9 mouse cellular contexts compared by ENCODE assay signal in genomic region chr2:33544781-33545566, GRCm38 (mm10).
DNase-seq lines count a peak whose midpoint lies in the region; ATAC-seq and TF ChIP-seq lines count a peak whose summit lies in the region.
"Had no signal": no experiment of that assay in that cellular context is flagged by ENCODE, and none has a peak within 500 bp of the region (broad histone marks: within the 10 kb centered on the region; RNA-seq: fewer than 3 reads in every experiment).

No protein-coding gene starts in this region.

- H3K4me3 ChIP-seq in heart, adult 2 months = peak overlapping the region; percentile 42; the same call in 1 of the 2 replicates
- peak overlapping the region; percentile 42 for H3K4me3 ChIP-seq in ES-Bruce4 (ENCODE audit: low read depth, low read length)
- peak overlapping the region; percentile 50 for H3K4me3 ChIP-seq in forebrain, postnatal 0 days (ENCODE audit: low read depth, low read length)
- peak overlapping the region; percentile 66 for H3K4me3 ChIP-seq in midbrain, embryonic 10.5 days

- peaks cover 12% of the 10 kb centered on the region for H3K27me3 ChIP-seq in heart, adult 2 months (ENCODE audit: control insufficient read depth, insufficient read depth, low read length)
- peaks cover 7% of the 10 kb centered on the region for H3K27me3 ChIP-seq in ES-Bruce4 (ENCODE audit: control insufficient read depth, insufficient read depth, low read length, poor library complexity, severe bottlenecking)
- H3K27me3 ChIP-seq in forebrain, postnatal 0 days (ENCODE audit: insufficient read depth, low read length) = no peaks in the 10 kb centered on the region
- H3K27me3 ChIP-seq in midbrain, embryonic 10.5 days (ENCODE audit: low read depth, poor library complexity, severe bottlenecking) = peaks cover 85% of the 10 kb centered on the region

- intact Hi-C loops in heart, adult 2 months (cut with DNase I) = no loop called here

- 30% methylated on average over 16 of the region's 16 CpGs for WGBS in heart, adult 2 months
- WGBS in forebrain, postnatal 0 days = 20% methylated on average over 16 of the region's 16 CpGs
- WGBS in midbrain, embryonic 10.5 days = 22% methylated on average over 16 of the region's 16 CpGs

- TF ChIP-seq CTCF in heart, adult 2 months (IDR thresholded peaks at IDR 0.05) = no peak
- TF ChIP-seq CTCF in ES-Bruce4 (IDR thresholded peaks at IDR 0.05; ENCODE audit: low read depth, low read length) = no peak
- no peak for TF ChIP-seq CTCF in forebrain, postnatal 0 days (IDR thresholded peaks at IDR 0.05; ENCODE audit: low read depth)

- DNase-seq in heart, adult 2 months = no peak
- no peak for DNase-seq in heart, adult 8-10 months (ENCODE audit: low spot score)
- peak; percentile 44 for DNase-seq in forebrain, postnatal 0 days
- DNase-seq in midbrain, embryonic 10.5 days (ENCODE audit: low spot score) = no peak
- DNase-seq in ovary, postnatal 14 days (ENCODE audit: low spot score) = no peak
- no peak for DNase-seq in kidney, adult 11 months
- no peak for DNase-seq in gastrocnemius, adult 18-20 months (ENCODE audit: low spot score)

- H3K4me1 ChIP-seq in heart, adult 2 months (ENCODE audit: control insufficient read depth, insufficient read depth, low read length) = no peaks in the 10 kb centered on the region
- H3K4me1 ChIP-seq in ES-Bruce4 (ENCODE audit: control insufficient read depth, insufficient read depth, low read length) = peaks cover 2% of the 10 kb centered on the region
- H3K4me1 ChIP-seq in forebrain, postnatal 0 days (ENCODE audit: insufficient read depth) = peaks cover 19% of the 10 kb centered on the region
- H3K4me1 ChIP-seq in midbrain, embryonic 10.5 days = peaks cover 36% of the 10 kb centered on the region

- no peak overlapping the region for H3K27ac ChIP-seq in heart, adult 2 months
- H3K27ac ChIP-seq in ES-Bruce4 (ENCODE audit: insufficient read depth, low read length) = no peak overlapping the region
- peak overlapping the region; percentile 93 for H3K27ac ChIP-seq in forebrain, postnatal 0 days (ENCODE audit: low read depth, low read length)
- peak overlapping the region; percentile 74; the same call in 1 of the 2 replicates for H3K27ac ChIP-seq in midbrain, embryonic 10.5 days (replicated peaks)

- H3K79me2 ChIP-seq in heart, adult 2 months (replicated peaks; ENCODE audit: control insufficient read depth, insufficient read depth, low read length) = no peaks in the 10 kb centered on the region

- peak overlapping the region; percentile 90 for H3K4me2 ChIP-seq in forebrain, postnatal 0 days (ENCODE audit: low read depth)

- no peak for TF ChIP-seq EP300 in heart, adult 2 months (IDR thresholded peaks at IDR 0.05; ENCODE audit: insufficient read depth, low read depth, low read length)
- TF ChIP-seq EP300 in ES-Bruce4 (IDR thresholded peaks at IDR 0.05; ENCODE audit: insufficient read depth, low read depth, low read length) = no peak

- TF ChIP-seq POLR2A in heart, adult 2 months (IDR thresholded peaks at IDR 0.05; ENCODE audit: insufficient read depth, low read depth, low read length) = no peak
- TF ChIP-seq POLR2A in ES-Bruce4 (IDR thresholded peaks at IDR 0.05; ENCODE audit: insufficient read depth, low read length) = no peak

- H3K9me3 ChIP-seq in ES-Bruce4 (replicated peaks; ENCODE audit: control insufficient read depth, insufficient read depth, low read length, poor library complexity, severe bottlenecking) = no peaks in the 10 kb centered on the region
- no peaks in the 10 kb centered on the region for H3K9me3 ChIP-seq in forebrain, postnatal 0 days (ENCODE audit: low read length)
- H3K9me3 ChIP-seq in midbrain, embryonic 10.5 days (replicated peaks) = no peaks in the 10 kb centered on the region
- H3K9me3 ChIP-seq: G1E had no signal

- no peak overlapping the region for H3K9ac ChIP-seq in heart, adult 2 months (ENCODE audit: low read depth, low read length)
- H3K9ac ChIP-seq in ES-Bruce4 (ENCODE audit: low read depth, poor library complexity, severe bottlenecking) = no peak overlapping the region
- peak overlapping the region; percentile 69 for H3K9ac ChIP-seq in forebrain, postnatal 0 days

- ATAC-seq in forebrain, postnatal 0 days = no peak

- H3K36me3 ChIP-seq in heart, adult 2 months (ENCODE audit: control insufficient read depth, insufficient read depth, low read length) = no peaks in the 10 kb centered on the region
- H3K36me3 ChIP-seq in ES-Bruce4 (ENCODE audit: control insufficient read depth, insufficient read depth, low read length, poor library complexity, severe bottlenecking) = no peaks in the 10 kb centered on the region
- H3K36me3 ChIP-seq in forebrain, postnatal 0 days (ENCODE audit: insufficient read depth) = no peaks in the 10 kb centered on the region
- H3K36me3 ChIP-seq in midbrain, embryonic 10.5 days = no peaks in the 10 kb centered on the region
- H3K36me3 ChIP-seq: G1E had no signal

Comparison
In these comparisons a context has a peak if more than half of its experiments do, and no peak if none do; other contexts are left out.
1. H3K27ac ChIP-seq: peak in forebrain, postnatal 0 days (single experiment) and midbrain, embryonic 10.5 days (single experiment); none in heart, adult 2 months (single experiment) and ES-Bruce4 (single experiment).
2. Peak in every context shown above with its lines, with median percentiles within 50 percentile points of each other: H3K4me3 ChIP-seq.